Mouse (Mus musculus): Measurements from ENCODE around the gene Wdfy4.
A peak's percentile ranks its signal among the peaks of the same experiment; 100 is the strongest.

Gene Wdfy4

GRCm38 (mm10) chr14:33189230-33189629, 3.9 kb upstream of the Wdfy4 start:
- no peak for DNase-seq

GRCm38 (mm10) chr14:33187201-33187600, 1.9 kb upstream of the Wdfy4 start:
- DNase-seq = no peak

GRCm38 (mm10) chr14:33180102-33180501, 5.2 kb downstream of the Wdfy4 start:
- no peak for DNase-seq

- peak; percentile 75 to 79 for DNase-seq
Measured at GRCm38 (mm10) chr14:33175059-33175821, 10.1 kb downstream of the Wdfy4 start.

- no peak for DNase-seq
Measured at GRCm38 (mm10) chr14:33171942-33172341, 13.4 kb downstream of the Wdfy4 start.

GRCm38 (mm10) chr14:33168750-33169149, 16.6 kb downstream of the Wdfy4 start:
- no peak for DNase-seq

- no peak for DNase-seq
Measured at GRCm38 (mm10) chr14:33162238-33162637, 23.1 kb downstream of the Wdfy4 start.

- DNase-seq = no peak
Measured at GRCm38 (mm10) chr14:33158268-33158667, 27.0 kb downstream of the Wdfy4 start.

- peak; percentile 49 to 69 for DNase-seq
Measured at GRCm38 (mm10) chr14:33152941-33153340, 32.4 kb downstream of the Wdfy4 start.

- DNase-seq = peak; percentile 29 to 36
Measured at GRCm38 (mm10) chr14:33146287-33146686, 39.0 kb downstream of the Wdfy4 start.

GRCm38 (mm10) chr14:33136843-33137242, 48.5 kb downstream of the Wdfy4 start:
- no peak for DNase-seq

- no peak for DNase-seq
Measured at GRCm38 (mm10) chr14:33135170-33135569, 50.1 kb downstream of the Wdfy4 start.

GRCm38 (mm10) chr14:33131044-33131758, 54.1 kb downstream of the Wdfy4 start:
- no peak for DNase-seq

- DNase-seq = no peak
Measured at GRCm38 (mm10) chr14:33116590-33116989, 68.7 kb downstream of the Wdfy4 start.

GRCm38 (mm10) chr14:33104809-33105208, 80.5 kb downstream of the Wdfy4 start:
- DNase-seq = peak; percentile 17 to 50

- no peak for DNase-seq
Measured at GRCm38 (mm10) chr14:33101609-33102008, 83.7 kb downstream of the Wdfy4 start.

GRCm38 (mm10) chr14:33099926-33100325, 85.4 kb downstream of the Wdfy4 start:
- DNase-seq = no peak

- DNase-seq = no peak
Measured at GRCm38 (mm10) chr14:33099111-33099510, 86.2 kb downstream of the Wdfy4 start.

GRCm38 (mm10) chr14:33096462-33096861, 88.8 kb downstream of the Wdfy4 start:
- DNase-seq = no peak

GRCm38 (mm10) chr14:33083326-33083725, 102.0 kb downstream of the Wdfy4 start:
- DNase-seq = no peak

GRCm38 (mm10) chr14:33082301-33082700, 103.0 kb downstream of the Wdfy4 start:
- peak; percentile 40 to 70 for DNase-seq

GRCm38 (mm10) chr14:33081370-33081860, 103.9 kb downstream of the Wdfy4 start:
- peak; percentile 69 to 82 for DNase-seq

GRCm38 (mm10) chr14:33078596-33078995, 106.7 kb downstream of the Wdfy4 start:
- no peak for DNase-seq

- DNase-seq = no peak
Measured at GRCm38 (mm10) chr14:33078110-33078509, 107.2 kb downstream of the Wdfy4 start.
